Mouse (Mus musculus): Measurements from ENCODE around the gene Coa7. TPM values are rescaled to one million over a fixed set of nuclear protein-coding genes. Genes with fewer than 3 reads are reported as not detected.

The Coa7 gene
- polyA plus RNA-seq (2012; rRNA removed) = 19.0 and 19.8 TPM in 2 replicates

DNA sequence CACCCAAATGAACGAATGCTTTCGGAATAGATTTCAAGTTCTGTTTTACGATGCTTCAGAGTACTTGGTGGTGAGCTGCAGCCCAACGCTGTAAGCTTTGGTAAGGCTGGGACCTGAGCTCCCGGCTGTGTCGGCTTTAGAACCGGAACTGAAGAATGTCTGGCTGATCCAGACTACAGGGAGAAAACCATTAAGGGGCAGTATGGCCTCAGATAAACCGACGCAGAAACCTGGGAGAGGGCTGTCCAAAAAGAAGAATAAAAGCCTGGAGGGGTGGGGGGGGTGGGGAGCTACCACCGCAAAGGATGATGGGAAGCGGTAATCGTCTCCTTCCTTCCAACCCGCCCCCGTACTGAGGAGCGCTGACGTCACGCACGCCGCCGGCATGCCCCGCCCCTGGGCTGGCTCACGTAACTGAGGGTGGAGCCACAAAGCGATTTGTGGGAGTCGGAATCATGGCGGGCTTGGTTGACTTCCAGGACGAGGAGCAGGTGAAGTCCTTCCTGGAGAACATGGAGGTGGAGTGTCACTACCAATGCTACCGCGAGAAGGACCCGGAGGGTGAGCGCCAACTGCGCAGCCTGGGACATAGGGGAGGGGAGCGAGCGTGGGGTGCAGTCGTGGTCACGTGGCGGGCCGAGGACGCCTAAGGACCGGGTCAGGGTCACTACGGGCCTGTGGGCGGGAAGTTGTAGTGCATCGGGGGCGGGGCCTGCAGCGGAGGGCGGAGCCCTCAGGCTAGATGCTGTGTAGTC is at the start of gene Coa7:
TSS of gene Coa7 (plus strand) at position 411 of the 755 bp plus-strand sequence.

GRCm38 (mm10) chr4:108300670-108301373 is 27.1 kb upstream of the Coa7 start, which contains the start of gene Zyg11b:
TSS of gene Zyg11b (minus strand) at chr4:108301096.

DNA sequence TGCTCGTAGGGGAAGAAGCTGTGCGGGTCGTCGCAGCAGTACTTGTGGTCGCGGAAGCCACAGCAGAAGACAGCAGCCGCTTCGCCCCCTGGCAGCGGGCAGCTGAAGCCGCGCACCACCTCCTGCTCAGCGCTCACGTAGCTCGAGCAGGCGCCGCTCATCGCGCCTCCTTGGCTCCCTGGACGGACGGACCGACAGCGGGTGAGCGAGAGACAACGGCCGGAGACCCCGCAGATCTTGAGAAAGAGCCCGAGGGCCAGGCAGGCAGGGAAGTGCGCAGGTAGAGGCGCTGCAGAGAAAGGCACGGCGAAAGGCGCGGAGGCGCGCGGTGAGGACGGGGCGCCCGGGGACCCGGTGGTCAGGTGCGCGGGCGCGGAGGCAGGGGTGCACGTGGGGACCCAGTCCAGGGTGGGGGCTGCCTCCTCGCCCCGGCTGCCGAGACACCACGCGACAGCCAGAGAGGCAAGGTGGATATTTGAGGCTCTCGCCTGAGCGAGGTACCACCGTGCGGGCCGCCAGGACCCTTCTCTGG is 55.3 kb downstream of the Coa7 start, which contains the start of gene Shisal2a:
TSS of gene Shisal2a (minus strand) at position 167 of the 532 bp plus-strand sequence.

Other genes with a start within 250 kb of the Coa7 start
- 5.7 and 6.2 TPM in 2 replicates for gene Podn, start 231.7 kb upstream of the Coa7 start, polyA plus RNA-seq (2012; rRNA removed)
- gene Scp2, start 183.1 kb upstream of the Coa7 start, polyA plus RNA-seq (2012; rRNA removed) = 136 and 151 TPM in 2 replicates
- 39.1 and 39.8 TPM in 2 replicates for gene Echdc2, start 162.7 kb upstream of the Coa7 start, polyA plus RNA-seq (2012; rRNA removed)
- 0.04 and 0.12 TPM in 2 replicates for gene Zyg11a, start 110.1 kb upstream of the Coa7 start, polyA plus RNA-seq (2012; rRNA removed)
- 58.8 and 61.6 TPM in 2 replicates for gene Zyg11b, start 27.0 kb upstream of the Coa7 start, polyA plus RNA-seq (2012; rRNA removed)
- gene Shisal2a, start 55.2 kb downstream of the Coa7 start, polyA plus RNA-seq (2012; rRNA removed) = 1.5 and 2.5 TPM in 2 replicates
- gene Gpx7, start 78.8 kb downstream of the Coa7 start, polyA plus RNA-seq (2012; rRNA removed) = 16.1 and 25.5 TPM in 2 replicates
- 127 and 129 TPM in 2 replicates for gene Tut4, start 131.3 kb downstream of the Coa7 start, polyA plus RNA-seq (2012; rRNA removed)